Mouse (Mus musculus): ENCODE measurements around the gene Gm29866. TPM values are rescaled to one million over a fixed set of nuclear protein-coding genes. Genes with fewer than 3 reads are reported as not detected.
"Not testable (repeated sequence)": the region's sequence is repeated elsewhere in the genome, so short reads cannot be mapped to it uniquely, and the experiment has no call there.

Gene Gm29866
- not detected for total RNA-seq (2021)

GRCm38 (mm10) chrY:20993557-20993956, at the start of gene Gm29866:
Gene Gm29866 (minus strand): TSS chrY:20993657.
- intact Hi-C loops (cut with DNase I), result not testable (repeated sequence)

More at GRCm38 (mm10) chrY:20993557-20993956, at the start of gene Gm29866:
- not testable (repeated sequence) for DNase-seq (ENCODE audit: extremely low spot score in 1 of 2, low spot score in 2 of 2)

Other genes with a start within 250 kb of the Gm29866 start
- gene Gm20909, start 170.9 kb upstream of the Gm29866 start, total RNA-seq (2021), result not detected
- not detected for gene Gm20865, start 247.9 kb upstream of the Gm29866 start, total RNA-seq (2021)

Measured in left cerebral cortex, postnatal 10 days (tissue).